Mouse (Mus musculus): ENCODE results near the gene Dpm3.
"Not testable (repeated sequence)": the region's sequence is repeated elsewhere in the genome, so short reads cannot be mapped to it uniquely, and the experiment has no call there.

Gene Dpm3

GRCm38 (mm10) chr3:89259076-89259475 lies at the start of gene Dpm3:
Dpm3 (plus strand) TSS chr3:89259358.
- no peak for DNase-seq (ENCODE audit: low spot score)

- DNase-seq (ENCODE audit: low spot score), result no peak
These were observed 49.4 kb upstream of the Dpm3 start for GRCm38 (mm10) chr3:89209731-89210130.

GRCm38 (mm10) chr3:89210162-89210561 lies 49.0 kb upstream of the Dpm3 start:
- no peak for DNase-seq (ENCODE audit: low spot score)

GRCm38 (mm10) chr3:89210731-89211130 lies 48.4 kb upstream of the Dpm3 start:
- DNase-seq (ENCODE audit: low spot score), result no peak

- peak; percentile 94 for DNase-seq (ENCODE audit: low spot score)
These were observed 45.2 kb upstream of the Dpm3 start for GRCm38 (mm10) chr3:89213803-89214530.

GRCm38 (mm10) chr3:89214681-89215411 lies 44.3 kb upstream of the Dpm3 start, which contains the start of gene Thbs3:
Thbs3 (plus strand) TSS chr3:89215180.
- no peak for DNase-seq (ENCODE audit: low spot score)

- DNase-seq (ENCODE audit: low spot score), result peak; percentile 77
These were observed 43.3 kb upstream of the Dpm3 start for GRCm38 (mm10) chr3:89215853-89216252.

GRCm38 (mm10) chr3:89216407-89216806 lies 42.8 kb upstream of the Dpm3 start:
- DNase-seq (ENCODE audit: low spot score), result not testable (repeated sequence)

GRCm38 (mm10) chr3:89218271-89218670 lies 40.9 kb upstream of the Dpm3 start:
- no peak for DNase-seq (ENCODE audit: low spot score)

- no peak for DNase-seq (ENCODE audit: low spot score)
These were observed 39.6 kb upstream of the Dpm3 start for GRCm38 (mm10) chr3:89219546-89219945.

GRCm38 (mm10) chr3:89221167-89221566 lies 38.0 kb upstream of the Dpm3 start:
- DNase-seq (ENCODE audit: low spot score), result no peak

- DNase-seq (ENCODE audit: low spot score), result no peak
These were observed 34.4 kb upstream of the Dpm3 start for GRCm38 (mm10) chr3:89224796-89225195.

- DNase-seq (ENCODE audit: low spot score), result no peak
These were observed 33.8 kb upstream of the Dpm3 start for GRCm38 (mm10) chr3:89225321-89225815.

- DNase-seq (ENCODE audit: low spot score), result no peak
These were observed 33.2 kb upstream of the Dpm3 start for GRCm38 (mm10) chr3:89225918-89226317.

GRCm38 (mm10) chr3:89226361-89226760 lies 32.8 kb upstream of the Dpm3 start:
- DNase-seq (ENCODE audit: low spot score), result peak; percentile 83

GRCm38 (mm10) chr3:89226900-89227299 lies 32.3 kb upstream of the Dpm3 start, which contains the start of gene Mtx1:
Mtx1 (minus strand) TSS chr3:89227088.
- no peak for DNase-seq (ENCODE audit: low spot score)

GRCm38 (mm10) chr3:89227307-89228179 lies 31.6 kb upstream of the Dpm3 start:
- DNase-seq (ENCODE audit: low spot score), result peak; percentile 87

- peak; percentile 86 for DNase-seq (ENCODE audit: low spot score)
These were observed 31.0 kb upstream of the Dpm3 start for GRCm38 (mm10) chr3:89228180-89228549.

GRCm38 (mm10) chr3:89228836-89229235 lies 30.3 kb upstream of the Dpm3 start, which contains the start of gene Muc1:
Muc1 (plus strand) TSS chr3:89229057.
- DNase-seq (ENCODE audit: low spot score), result no peak

- no peak for DNase-seq (ENCODE audit: low spot score)
These were observed 29.9 kb upstream of the Dpm3 start for GRCm38 (mm10) chr3:89229276-89229675.

- no peak for DNase-seq (ENCODE audit: low spot score)
These were observed 28.6 kb upstream of the Dpm3 start for GRCm38 (mm10) chr3:89230561-89230960.

- no peak for DNase-seq (ENCODE audit: low spot score)
These were observed 27.8 kb upstream of the Dpm3 start for GRCm38 (mm10) chr3:89231345-89231744.
